Mouse (Mus musculus): ENCODE measurements around the gene Sec11a. TPM values are rescaled to one million over a fixed set of nuclear protein-coding genes. Genes with fewer than 3 reads are reported as not detected.

Sec11a gene
- polyA plus RNA-seq (2014; fragmentation: Nextera tagmentation; extraction: Ambion mirVana): 209 and 219 TPM in 2 replicates

DNA sequence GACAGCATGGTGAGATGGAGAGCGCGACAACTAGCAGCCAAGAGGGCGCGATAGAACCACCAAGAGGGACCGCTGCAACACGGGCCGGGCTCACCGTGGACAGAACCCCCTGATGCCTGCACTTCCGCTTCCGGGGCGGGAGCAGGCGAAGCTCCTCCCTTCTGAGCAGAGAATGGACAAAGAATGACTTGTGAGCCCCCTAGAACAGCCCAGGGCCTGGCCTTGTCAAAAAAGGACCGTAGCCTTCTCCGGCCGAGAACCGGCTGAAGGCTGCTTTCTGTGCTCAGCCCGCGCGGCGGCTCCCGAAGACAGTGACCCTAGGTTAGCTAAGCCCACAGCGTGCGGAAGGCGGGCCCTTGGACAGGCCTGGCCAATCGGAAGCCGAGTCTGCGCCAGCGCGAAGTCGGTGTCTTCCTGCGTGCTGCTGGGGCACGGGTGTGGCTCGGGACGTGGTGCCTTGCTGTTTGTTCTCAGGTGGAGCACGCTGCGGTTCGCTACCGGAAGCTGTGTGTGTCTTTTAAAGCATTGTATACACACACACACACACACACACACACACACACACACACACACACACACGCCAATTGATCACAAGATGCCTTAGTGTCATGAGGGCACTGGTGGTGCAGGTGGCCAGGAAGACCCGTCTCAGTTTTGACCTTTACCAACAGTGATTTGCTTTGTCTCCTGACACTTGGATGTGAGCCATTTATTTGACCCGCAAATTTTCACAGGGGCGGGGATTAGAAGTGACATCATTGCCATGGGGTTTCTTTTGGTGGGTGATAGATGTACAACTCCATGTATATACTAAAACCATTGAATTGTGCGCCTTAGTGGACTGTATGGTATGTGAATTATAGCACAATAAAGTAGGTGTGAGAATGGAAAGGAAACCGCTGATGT, at the start of gene Sec11a:
Sec11a (minus strand) TSS at position 336 of the 906 bp plus-strand sequence.
- H3K27ac ChIP-seq (ENCODE audit: low read length): peak within 1 kb of the TSS; percentile 97
- H3K9me3 ChIP-seq (ENCODE audit: control insufficient read depth, low read depth, low read length): no peaks in the 10 kb centered on the region
- H3K4me1 ChIP-seq (ENCODE audit: control insufficient read depth, insufficient read depth, low read length): 0 out of 2 replicates have a peak, but pooled peaks cover 8% of the 10 kb centered on the region
- 3% methylated on average over 44 of the region's 44 CpGs for WGBS
- no peaks in the 10 kb centered on the region for H3K27me3 ChIP-seq (ENCODE audit: control insufficient read depth, insufficient read depth, low read length)
- peak within 1 kb of the TSS; percentile 84 for H3K4me2 ChIP-seq (replicated peaks; ENCODE audit: low read depth, low read length)
- H3K36me3 ChIP-seq (ENCODE audit: control insufficient read depth, insufficient read depth, low read length): no peaks in the 10 kb centered on the region; the same call in 1 of the 2 replicates
- ATAC-seq (ENCODE audit: insufficient number of reproducible peaks, insufficient read depth, low FRiP score, low read depth): peak; percentile 99
- peak within 1 kb of the TSS; percentile 74 for H3K4me3 ChIP-seq (ENCODE audit: low read depth, low read length)
- H3K9ac ChIP-seq (replicated peaks; ENCODE audit: low read depth, low read length): peak within 1 kb of the TSS; percentile 91

GRCm38 (mm10) chr7:80995266-80996146, 47.9 kb upstream of the Sec11a start:
- 59% methylated on average over 3 of the region's 3 CpGs for WGBS

DNA sequence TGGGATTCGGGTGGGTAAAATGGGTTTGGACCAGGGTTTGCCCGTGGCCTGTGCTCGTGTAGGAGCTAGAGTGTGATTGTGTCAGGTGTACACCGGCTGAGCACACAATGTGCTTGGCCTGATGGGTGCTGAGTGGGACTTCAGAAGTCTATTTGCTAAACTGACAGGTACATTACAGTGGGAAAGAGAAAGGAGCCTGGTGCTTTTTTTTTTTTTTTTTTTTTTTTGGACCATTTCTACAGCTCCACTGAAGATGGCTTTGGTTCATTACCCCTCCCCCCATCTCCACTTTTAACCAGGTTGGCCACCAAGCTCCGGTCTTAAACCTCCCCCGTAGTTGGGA, 47.1 kb upstream of the Sec11a start:
- H3K4me2 ChIP-seq (replicated peaks; ENCODE audit: low read depth, low read length): peak overlapping the region; percentile 94
- ATAC-seq (ENCODE audit: insufficient number of reproducible peaks, insufficient read depth, low FRiP score, low read depth): no peak
- no peaks in the 10 kb centered on the region; the same call in 1 of the 2 replicates for H3K36me3 ChIP-seq (ENCODE audit: control insufficient read depth, insufficient read depth, low read length)

More at GRCm38 (mm10) chr7:80995266-80996146, 47.9 kb upstream of the Sec11a start:
- Histone ChIP-seq H3K9me3 (ENCODE audit: control insufficient read depth, low read depth, low read length) (no peaks in the 10 kb centered on the region), H3K27ac (ENCODE audit: low read length) (no peak overlapping the region), H3K36me3 (ENCODE audit: control insufficient read depth, insufficient read depth, low read length) (no peaks in the 10 kb centered on the region; the same call in 1 of the 2 replicates), H3K4me3 (ENCODE audit: low read depth, low read length) (no peak overlapping the region), H3K9ac (replicated peaks; ENCODE audit: low read depth, low read length) (no peak overlapping the region), H3K4me2 (replicated peaks; ENCODE audit: low read depth, low read length) (peak overlapping the region; percentile 94; the same call in 1 of the 2 replicates), H3K27me3 (ENCODE audit: control insufficient read depth, insufficient read depth, low read length) (no peaks in the 10 kb centered on the region), H3K4me1 (ENCODE audit: control insufficient read depth, insufficient read depth, low read length) (peaks cover 27% of the 10 kb centered on the region)
- no peak for ATAC-seq (ENCODE audit: insufficient number of reproducible peaks, insufficient read depth, low FRiP score, low read depth)

DNA sequence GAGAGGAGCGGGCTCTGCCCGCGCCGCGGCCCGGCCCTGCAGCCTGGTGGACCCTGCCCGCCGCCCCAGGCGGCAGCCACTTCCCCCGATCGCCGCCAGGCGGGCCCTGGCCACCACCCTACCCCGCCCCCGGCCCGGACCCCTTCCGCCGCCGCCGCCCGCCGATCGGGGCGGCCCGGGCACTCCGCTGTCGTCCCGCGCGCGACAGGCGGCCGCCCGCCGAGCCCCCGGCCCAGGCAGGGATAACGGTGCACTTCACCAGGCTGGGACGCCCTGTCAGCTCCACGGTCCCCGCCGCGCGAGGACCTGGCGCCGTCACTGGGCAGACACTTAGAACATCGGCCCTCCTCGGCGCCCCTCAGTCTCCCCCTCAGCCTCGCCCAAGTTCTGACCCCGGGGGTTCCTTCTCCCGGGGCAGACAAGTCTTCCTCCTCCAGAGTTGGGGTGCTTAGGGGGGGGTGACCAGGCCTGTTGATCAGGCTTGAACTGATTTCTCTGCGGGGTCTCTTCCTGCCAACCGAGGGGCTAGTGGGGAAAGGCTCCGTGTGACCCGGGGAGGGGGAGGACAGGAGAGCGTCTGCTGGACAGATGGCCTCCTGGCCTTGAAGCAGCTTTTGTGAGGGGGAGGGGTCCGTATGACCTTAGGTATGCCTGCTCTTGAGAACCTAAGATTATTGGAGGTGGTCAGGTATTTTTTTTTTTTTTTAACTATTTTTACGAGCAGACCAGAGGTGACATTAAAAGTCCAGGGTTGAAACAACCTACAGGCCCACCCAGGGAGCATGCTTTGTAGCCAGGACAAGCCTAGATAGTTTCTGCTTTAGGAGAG, 46.5 kb upstream of the Sec11a start:
- 1% methylated on average over 43 of the region's 58 CpGs for WGBS
- peak overlapping the region; percentile 95 for H3K9ac ChIP-seq (replicated peaks; ENCODE audit: low read depth, low read length)
- H3K4me3 ChIP-seq (ENCODE audit: low read depth, low read length): peak overlapping the region; percentile 91
- peaks cover 27% of the 10 kb centered on the region for H3K4me1 ChIP-seq (ENCODE audit: control insufficient read depth, insufficient read depth, low read length)
- peak overlapping the region; percentile 94 for H3K4me2 ChIP-seq (replicated peaks; ENCODE audit: low read depth, low read length)
- H3K36me3 ChIP-seq (ENCODE audit: control insufficient read depth, insufficient read depth, low read length): no peaks in the 10 kb centered on the region; the same call in 1 of the 2 replicates
- no peaks in the 10 kb centered on the region for H3K9me3 ChIP-seq (ENCODE audit: control insufficient read depth, low read depth, low read length)
- H3K27me3 ChIP-seq (ENCODE audit: control insufficient read depth, insufficient read depth, low read length): no peaks in the 10 kb centered on the region
- H3K27ac ChIP-seq (ENCODE audit: low read length): peak overlapping the region; percentile 92
- peak; percentile 79 for ATAC-seq (ENCODE audit: insufficient number of reproducible peaks, insufficient read depth, low FRiP score, low read depth)

More for the DNA sequence above, 47.1 kb upstream of the Sec11a start:
- peak overlapping the region; percentile 91 for H3K4me3 ChIP-seq (ENCODE audit: low read depth, low read length)
- peaks cover 27% of the 10 kb centered on the region for H3K4me1 ChIP-seq (ENCODE audit: control insufficient read depth, insufficient read depth, low read length)
- WGBS: 36% methylated on average over 6 of the region's 6 CpGs
- H3K9me3 ChIP-seq (ENCODE audit: control insufficient read depth, low read depth, low read length): no peaks in the 10 kb centered on the region
- no peak overlapping the region for H3K27ac ChIP-seq (ENCODE audit: low read length)
- no peaks in the 10 kb centered on the region for H3K27me3 ChIP-seq (ENCODE audit: control insufficient read depth, insufficient read depth, low read length)
- peak overlapping the region; percentile 95 for H3K9ac ChIP-seq (replicated peaks; ENCODE audit: low read depth, low read length)

DNA sequence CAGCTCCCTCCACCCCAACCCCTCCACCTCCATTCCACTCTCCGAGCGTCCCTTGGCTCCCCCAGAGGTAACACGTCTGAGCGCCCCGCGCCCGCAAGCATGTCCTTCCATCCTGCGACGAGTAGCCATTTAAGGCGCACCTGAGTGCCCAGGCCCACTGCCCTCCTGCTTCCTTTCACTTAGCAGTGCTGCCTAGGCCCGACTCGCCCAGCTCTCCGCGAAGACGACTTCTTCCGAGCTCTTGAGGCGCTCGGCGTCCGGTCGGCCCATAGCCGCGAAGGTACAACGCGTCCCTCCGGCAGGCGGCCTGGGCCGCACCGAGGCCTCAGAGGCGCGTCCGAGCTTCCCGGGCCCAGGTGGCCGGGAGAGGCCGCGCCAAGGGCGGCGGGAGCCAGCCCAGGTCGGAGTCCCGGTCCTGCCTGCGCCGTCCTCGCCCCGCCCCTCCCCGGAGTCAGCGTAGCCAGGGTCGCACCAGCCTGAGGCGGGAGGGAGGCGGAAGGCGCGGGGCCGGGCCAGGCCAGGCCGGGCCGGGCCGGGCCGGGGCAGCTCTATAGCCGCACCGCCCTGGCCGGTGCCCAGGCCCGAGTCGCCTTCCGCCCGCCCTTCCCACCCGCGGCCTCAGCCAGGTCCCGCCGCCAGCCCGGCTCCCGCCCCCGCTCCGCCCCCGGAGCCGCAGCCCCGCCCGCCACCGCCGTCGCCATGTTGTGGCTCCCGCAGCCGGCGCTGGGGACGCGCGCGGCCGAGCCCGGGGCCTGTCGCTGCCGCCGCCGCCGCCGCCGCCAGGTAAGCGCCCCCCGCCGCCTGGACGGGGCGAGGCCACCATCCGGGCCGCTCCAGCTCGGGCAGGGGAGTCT, 45.6 kb upstream of the Sec11a start, which contains the start of gene Zfp592:
Zfp592 (plus strand) TSS at position 702 of the 854 bp plus-strand sequence.
- under 1% methylated on average over 86 of the region's 102 CpGs for WGBS

GRCm38 (mm10) chr7:80992631-80992979, 45.0 kb upstream of the Sec11a start:
- no peaks in the 10 kb centered on the region for H3K9me3 ChIP-seq (ENCODE audit: control insufficient read depth, low read depth, low read length)
- 1% methylated on average over 12 of the region's 12 CpGs for WGBS
- no peaks in the 10 kb centered on the region; the same call in 1 of the 2 replicates for H3K36me3 ChIP-seq (ENCODE audit: control insufficient read depth, insufficient read depth, low read length)
- peak overlapping the region; percentile 94 for H3K4me2 ChIP-seq (replicated peaks; ENCODE audit: low read depth, low read length)
- ATAC-seq (ENCODE audit: insufficient number of reproducible peaks, insufficient read depth, low FRiP score, low read depth): no peak
- H3K27me3 ChIP-seq (ENCODE audit: control insufficient read depth, insufficient read depth, low read length): no peaks in the 10 kb centered on the region
- H3K9ac ChIP-seq (replicated peaks; ENCODE audit: low read depth, low read length): peak overlapping the region; percentile 95
- H3K4me3 ChIP-seq (ENCODE audit: low read depth, low read length): peak overlapping the region; percentile 91
- H3K27ac ChIP-seq (ENCODE audit: low read length): peak overlapping the region; percentile 92
- H3K4me1 ChIP-seq (ENCODE audit: control insufficient read depth, insufficient read depth, low read length): peaks cover 26% of the 10 kb centered on the region

More for the DNA sequence above, 45.6 kb upstream of the Sec11a start, which contains the start of gene Zfp592:
- Histone ChIP-seq H3K4me1 (ENCODE audit: control insufficient read depth, insufficient read depth, low read length) (peaks cover 27% of the 10 kb centered on the region), H3K36me3 (ENCODE audit: control insufficient read depth, insufficient read depth, low read length) (no peaks in the 10 kb centered on the region; the same call in 1 of the 2 replicates), H3K4me3 (ENCODE audit: low read depth, low read length) (peak within 1 kb of the TSS; percentile 91), H3K27ac (ENCODE audit: low read length) (peak within 1 kb of the TSS; percentile 92), H3K27me3 (ENCODE audit: control insufficient read depth, insufficient read depth, low read length) (no peaks in the 10 kb centered on the region), H3K9me3 (ENCODE audit: control insufficient read depth, low read depth, low read length) (no peaks in the 10 kb centered on the region), H3K9ac (replicated peaks; ENCODE audit: low read depth, low read length) (peak within 1 kb of the TSS; percentile 95), H3K4me2 (replicated peaks; ENCODE audit: low read depth, low read length) (peak within 1 kb of the TSS; percentile 94)
- ATAC-seq (ENCODE audit: insufficient number of reproducible peaks, insufficient read depth, low FRiP score, low read depth): peak; percentile 94

DNA sequence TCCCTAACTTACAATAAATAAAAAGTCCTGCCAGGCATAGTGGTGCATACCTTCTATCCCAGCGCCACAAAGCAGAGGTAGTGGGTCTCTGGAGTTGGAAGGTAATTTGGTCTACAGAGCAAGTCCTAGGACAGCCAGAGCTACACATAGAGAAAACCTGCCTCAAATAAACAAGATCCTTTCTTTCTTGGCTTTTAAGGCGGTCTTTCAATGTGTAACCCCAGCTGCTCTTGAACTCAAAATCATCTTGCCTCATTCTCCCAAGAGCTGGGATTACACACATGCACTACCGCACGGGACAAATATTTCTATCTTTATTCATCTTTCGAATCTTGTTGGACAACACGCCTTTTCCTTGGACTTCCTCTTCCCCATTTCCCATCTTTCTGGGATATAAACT, 44.5 kb upstream of the Sec11a start:
- H3K36me3 ChIP-seq (ENCODE audit: control insufficient read depth, insufficient read depth, low read length): no peaks in the 10 kb centered on the region; the same call in 1 of the 2 replicates
- H3K27ac ChIP-seq (ENCODE audit: low read length): peak overlapping the region; percentile 92; the same call in 1 of the 2 replicates
- peak overlapping the region; percentile 95 for H3K9ac ChIP-seq (replicated peaks; ENCODE audit: low read depth, low read length)
- H3K4me1 ChIP-seq (ENCODE audit: control insufficient read depth, insufficient read depth, low read length): peaks cover 24% of the 10 kb centered on the region
- ATAC-seq (ENCODE audit: insufficient number of reproducible peaks, insufficient read depth, low FRiP score, low read depth): no peak
- no peaks in the 10 kb centered on the region for H3K27me3 ChIP-seq (ENCODE audit: control insufficient read depth, insufficient read depth, low read length)
- peak overlapping the region; percentile 91 for H3K4me3 ChIP-seq (ENCODE audit: low read depth, low read length)
- peak overlapping the region; percentile 94 for H3K4me2 ChIP-seq (replicated peaks; ENCODE audit: low read depth, low read length)
- H3K9me3 ChIP-seq (ENCODE audit: control insufficient read depth, low read depth, low read length): no peaks in the 10 kb centered on the region
- 54% methylated on average over 6 of the region's 6 CpGs for WGBS
